Mouse (Mus musculus) stomach, embryonic 16.5 days (tissue): Measurements from ENCODE around the gene Pcdh17. TPM values are rescaled to one million over a fixed set of nuclear protein-coding genes. Genes with fewer than 3 reads are reported as not detected.

Experiments used
- ATAC-seq: fragments of 200-750 bp; cut with Nextera tagmentation; 2 replicates; pipeline ENCODE4 v1.8.0; 2017; ENCODE audit warnings: moderate number of reproducible peaks, moderate TSS enrichment; ENCODE audit not compliant: insufficient read depth, low FRiP score
- H3K27ac ChIP-seq: fragments of 300-500 bp; sonication (generic); 2 replicates; pipeline ENCODE4 v1.5.1; 2014; ENCODE audit warnings: low read length
- H3K27me3 ChIP-seq: fragments of 300-500 bp; sonication (generic); 2 replicates; pipeline ENCODE4 v1.6.1; 2014; ENCODE audit warnings: low read length, control low read depth, mixed read lengths; ENCODE audit not compliant: control insufficient read depth, insufficient read depth
- H3K36me3 ChIP-seq: fragments of 300-500 bp; sonication (generic); 2 replicates; pipeline ENCODE4 v1.6.1; 2014; ENCODE audit warnings: low read length; ENCODE audit not compliant: control insufficient read depth, insufficient read depth
- H3K4me1 ChIP-seq: fragments of 300-500 bp; sonication (generic); 2 replicates; pipeline ENCODE4 v1.6.1; 2014; ENCODE audit warnings: low read length, control low read depth, mixed read lengths; ENCODE audit not compliant: control insufficient read depth, insufficient read depth
- H3K4me2 ChIP-seq: fragments of 300-500 bp; sonication (generic); 2 replicates; pipeline ENCODE4 v1.6.1; 2014; ENCODE audit warnings: low read depth, low read length, mixed read lengths
- H3K4me3 ChIP-seq: fragments of 300-500 bp; sonication (generic); replicated peaks from 2 replicates; pipeline ENCODE4 v1.5.1; 2014; ENCODE audit warnings: mild to moderate bottlenecking, low read length
- H3K9ac ChIP-seq: fragments of 300-500 bp; sonication (generic); 2 replicates; pipeline ENCODE4 v1.6.1; 2014; ENCODE audit warnings: low read length
- H3K9me3 ChIP-seq: fragments of 300-500 bp; sonication (generic); replicated peaks from 2 replicates; pipeline ENCODE4 v1.6.1; 2016; ENCODE audit warnings: low read length, control low read depth; ENCODE audit not compliant: control insufficient read depth
- WGBS: fragments of 180-500 bp; shearing (Covaris S2); extraction: QIAGEN DNeasy Blood & Tissue Kit; methylation state at CpG from one replicate; pipeline ENCODE4 v1.1.7; 2014; 5-methylcytosine and 5-hydroxymethylcytosine counted together
- polyA plus RNA-seq: library from polyadenylated mRNA; unstranded; fragments of >200 nt; fragmentation: Nextera tagmentation; extraction: Ambion mirVana; gene quantifications from 2 replicates; pipeline ENCODE4 v1.2.1, GENCODE M21; 2015

Gene Pcdh17
- 5.9 and 7.1 TPM in 2 replicates for polyA plus RNA-seq

- H3K4me2 ChIP-seq: peak within 1 kb of the TSS; percentile 88
- H3K36me3 ChIP-seq: no peaks in the 10 kb centered on the region
- ATAC-seq: peak; percentile 96
- peaks cover 30% of the 10 kb centered on the region for H3K27me3 ChIP-seq
- H3K9me3 ChIP-seq: no peaks in the 10 kb centered on the region
- peak within 1 kb of the TSS; percentile 62 for H3K4me3 ChIP-seq
- WGBS: under 1% methylated on average over 31 of the region's 31 CpGs
- H3K27ac ChIP-seq: peak within 1 kb of the TSS; percentile 60
- peaks cover 18% of the 10 kb centered on the region for H3K4me1 ChIP-seq
- peak within 1 kb of the TSS; percentile 64 for H3K9ac ChIP-seq
These were observed at the start of gene Pcdh17 for GRCm38 (mm10) chr14:84443288-84443686. TSS of gene Pcdh17 (plus strand) at chr14:84443563.

DNA sequence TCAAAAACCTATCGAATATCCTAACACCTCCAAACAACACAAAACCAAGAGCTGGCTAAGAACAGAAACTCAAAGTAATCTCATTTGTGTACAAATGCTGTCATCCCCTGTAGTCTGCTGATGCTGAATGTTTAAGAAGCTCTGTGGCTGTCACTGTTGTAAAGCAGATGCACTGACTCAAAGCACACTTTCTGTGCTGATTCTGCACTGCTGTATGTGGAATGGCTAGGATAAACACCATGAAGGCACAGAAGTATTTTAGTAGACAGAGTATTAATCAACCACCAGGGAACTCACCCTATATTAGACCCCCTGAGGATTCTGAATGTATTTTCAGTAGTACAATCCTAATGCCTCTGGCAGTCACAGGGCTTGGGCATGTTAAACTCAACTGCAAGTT is 46.2 kb upstream of the Pcdh17 start:
- no peak overlapping the region for H3K9ac ChIP-seq

DNA sequence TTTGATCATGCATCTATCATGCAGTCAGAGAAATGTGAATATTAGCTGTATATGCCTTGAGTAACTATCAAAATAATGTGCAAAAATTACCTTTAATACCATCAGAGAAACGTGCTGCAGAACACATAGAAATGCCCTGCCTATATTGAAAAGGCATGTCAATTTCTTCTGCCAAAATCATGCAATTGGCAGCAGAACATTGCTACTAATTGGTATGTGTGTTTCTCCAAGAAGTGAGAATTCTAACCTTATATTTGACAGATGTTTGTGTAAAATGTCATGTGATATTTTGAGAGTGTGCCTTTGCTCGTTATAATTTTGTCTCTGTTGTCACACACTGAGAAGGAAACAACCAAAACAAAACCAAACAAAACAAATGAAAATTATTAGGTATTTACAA is 18.6 kb upstream of the Pcdh17 start:
- Histone ChIP-seq H3K27ac (no peak overlapping the region), H3K9ac (no peak overlapping the region), H3K36me3 (no peaks in the 10 kb centered on the region), H3K4me3 (no peak overlapping the region), H3K4me1 (no peaks in the 10 kb centered on the region), H3K4me2 (no peak overlapping the region), H3K9me3 (no peaks in the 10 kb centered on the region), H3K27me3 (no peaks in the 10 kb centered on the region)
- WGBS: 72% methylated on average over 2 of the region's 2 CpGs
- no peak for ATAC-seq

More for the DNA sequence above, 46.2 kb upstream of the Pcdh17 start:
- no peak for ATAC-seq
- Histone ChIP-seq H3K4me2 (no peak overlapping the region), H3K4me3 (no peak overlapping the region), H3K27ac (no peak overlapping the region), H3K9me3 (no peaks in the 10 kb centered on the region), H3K4me1 (no peaks in the 10 kb centered on the region), H3K36me3 (no peaks in the 10 kb centered on the region), H3K27me3 (no peaks in the 10 kb centered on the region)
- WGBS: 27% methylated on average over 1 of the region's 1 CpGs

DNA sequence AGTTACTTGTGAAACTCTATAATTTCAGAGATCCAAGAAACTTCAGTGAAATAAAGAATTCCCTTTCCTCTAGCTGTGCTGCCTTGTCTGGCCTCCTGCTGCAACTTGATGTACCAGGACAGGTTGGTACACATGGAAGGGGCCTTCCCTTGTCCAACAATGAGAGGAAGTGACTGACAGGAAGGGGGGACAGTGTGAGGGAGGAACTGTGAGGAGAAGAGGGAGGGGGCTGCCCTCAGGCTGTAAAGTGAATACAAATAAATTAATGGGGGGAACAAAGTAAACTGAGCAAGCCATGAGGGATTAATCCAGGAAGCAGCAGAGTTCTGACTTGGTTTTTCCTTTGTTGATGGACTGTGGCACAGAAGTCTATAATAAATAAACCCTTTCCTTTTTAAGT is 16.7 kb upstream of the Pcdh17 start:
- no peak overlapping the region for H3K4me3 ChIP-seq
- no peaks in the 10 kb centered on the region for H3K36me3 ChIP-seq
- H3K27ac ChIP-seq: no peak overlapping the region
- H3K4me1 ChIP-seq: no peaks in the 10 kb centered on the region
- no peaks in the 10 kb centered on the region for H3K27me3 ChIP-seq
- H3K9me3 ChIP-seq: no peaks in the 10 kb centered on the region
- H3K9ac ChIP-seq: no peak overlapping the region
- no peak for ATAC-seq
- no peak overlapping the region for H3K4me2 ChIP-seq

DNA sequence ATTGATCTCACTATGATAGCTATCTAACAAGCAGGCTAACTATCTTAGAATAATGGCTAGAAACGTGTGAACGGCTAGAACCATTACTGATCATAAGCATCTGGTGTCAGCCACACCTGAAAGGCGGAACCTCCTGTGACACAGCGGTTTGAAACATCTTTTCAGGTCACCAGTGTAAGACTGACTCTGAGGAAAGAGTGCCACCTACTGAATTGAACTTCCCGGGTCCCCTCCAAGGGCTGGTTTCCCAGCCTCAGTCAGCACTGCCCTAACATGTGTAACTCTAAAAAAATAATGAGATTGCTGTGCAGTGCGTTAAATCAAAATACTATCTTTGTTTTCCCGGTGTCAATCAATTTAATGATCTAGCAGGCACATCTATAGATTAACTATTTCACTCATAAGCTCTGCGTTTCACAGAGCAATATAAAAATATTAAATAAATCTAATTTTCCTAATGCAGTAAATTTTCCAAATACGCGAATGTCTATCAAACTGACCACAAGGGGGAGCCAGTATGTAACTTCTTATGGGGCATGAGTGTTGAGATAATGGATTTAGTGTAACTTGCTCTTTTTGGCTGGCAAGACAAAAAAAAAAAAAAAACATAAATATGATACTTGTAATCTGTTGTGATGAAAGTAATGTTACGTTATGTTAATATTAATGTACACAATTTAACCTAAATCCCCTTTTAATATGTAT is 5.1 kb upstream of the Pcdh17 start:
- ATAC-seq: no peak
- Histone ChIP-seq H3K4me3 (no peak overlapping the region), H3K27me3 (no peaks in the 10 kb centered on the region), H3K27ac (no peak overlapping the region), H3K9ac (no peak overlapping the region), H3K36me3 (no peaks in the 10 kb centered on the region), H3K4me1 (no peaks in the 10 kb centered on the region), H3K4me2 (no peak overlapping the region), H3K9me3 (no peaks in the 10 kb centered on the region)
- WGBS: 27% methylated on average over 11 of the region's 11 CpGs

DNA sequence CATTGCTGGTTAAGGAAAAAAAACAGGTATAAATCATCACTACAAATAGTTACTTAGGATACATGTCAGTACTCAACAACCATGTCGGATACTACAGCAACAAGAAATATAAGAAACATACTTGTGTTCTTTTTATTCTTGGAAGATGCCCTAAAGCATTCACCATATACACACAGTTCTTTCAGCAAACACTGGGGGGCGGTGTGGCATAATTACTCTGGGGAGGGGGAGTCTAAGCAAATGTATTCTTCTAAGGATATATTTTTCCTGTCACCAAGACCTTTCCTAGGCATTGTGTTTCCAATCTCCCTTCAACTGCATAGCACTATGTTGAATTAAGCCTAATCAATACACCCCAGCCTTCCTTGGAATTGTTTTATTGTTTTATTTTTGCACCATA is 2.5 kb upstream of the Pcdh17 start:
- Histone ChIP-seq H3K4me3 (no peak overlapping the region), H3K27ac (no peak overlapping the region), H3K36me3 (no peaks in the 10 kb centered on the region), H3K4me2 (no peak overlapping the region), H3K9ac (no peak overlapping the region), H3K27me3 (peaks cover 6% of the 10 kb centered on the region), H3K4me1 (peaks cover 8% of the 10 kb centered on the region), H3K9me3 (no peaks in the 10 kb centered on the region)
- WGBS: 22% methylated on average over 2 of the region's 2 CpGs
- no peak for ATAC-seq

- Histone ChIP-seq H3K4me2 (peak overlapping the region; percentile 88), H3K4me3 (peak overlapping the region; percentile 62), H3K9ac (peak overlapping the region; percentile 64), H3K36me3 (no peaks in the 10 kb centered on the region), H3K4me1 (peaks cover 14% of the 10 kb centered on the region), H3K27ac (peak overlapping the region; percentile 60), H3K27me3 (peaks cover 24% of the 10 kb centered on the region), H3K9me3 (no peaks in the 10 kb centered on the region)
- under 1% methylated on average over 27 of the region's 30 CpGs for WGBS
- ATAC-seq: peak; percentile 34; the same call in 1 of the 2 replicates
These were observed 655 bp upstream of the Pcdh17 start for GRCm38 (mm10) chr14:84442528-84443287.

- no peak for ATAC-seq
- Histone ChIP-seq H3K9me3 (no peaks in the 10 kb centered on the region), H3K27me3 (peaks cover 34% of the 10 kb centered on the region), H3K4me1 (peaks cover 18% of the 10 kb centered on the region), H3K9ac (peak overlapping the region; percentile 57), H3K4me2 (peak overlapping the region; percentile 88), H3K27ac (no peak overlapping the region; the same call in 1 of the 2 replicates), H3K36me3 (no peaks in the 10 kb centered on the region), H3K4me3 (peak overlapping the region; percentile 62)
- WGBS: 2% methylated on average over 13 of the region's 13 CpGs
These were observed 398 bp downstream of the Pcdh17 start for GRCm38 (mm10) chr14:84443761-84444160.

DNA sequence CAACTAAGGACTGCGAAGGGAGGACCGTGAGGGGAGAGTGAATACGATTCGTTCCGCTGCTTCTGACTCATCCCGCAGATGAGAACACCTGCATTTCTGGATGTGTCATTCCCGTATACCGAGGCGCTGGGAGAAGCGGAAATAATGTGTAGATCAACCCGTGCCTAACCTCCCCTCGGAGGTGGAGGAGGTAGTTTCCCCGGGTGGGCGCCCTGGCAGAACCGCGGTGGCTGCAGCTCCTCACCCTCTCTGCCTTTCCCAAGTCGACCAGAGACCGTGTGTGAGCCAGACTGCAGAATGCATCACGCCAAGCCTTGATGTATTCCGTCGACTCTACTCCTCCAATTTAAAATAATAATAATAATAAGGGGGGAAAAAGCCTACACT is 906 bp downstream of the Pcdh17 start:
- no peak for ATAC-seq
- under 1% methylated on average over 21 of the region's 21 CpGs for whole genome bisulfite sequencing
- Histone ChIP-seq H3K9me3 (no peaks in the 10 kb centered on the region), H3K4me2 (peak overlapping the region; percentile 88), H3K27me3 (peaks cover 34% of the 10 kb centered on the region), H3K36me3 (no peaks in the 10 kb centered on the region), H3K27ac (no peak overlapping the region), H3K4me3 (peak overlapping the region; percentile 62), H3K9ac (peak overlapping the region; percentile 57), H3K4me1 (peaks cover 18% of the 10 kb centered on the region)
